Mouse (Mus musculus): ENCODE measurements around the gene Fmnl2.

DNA sequence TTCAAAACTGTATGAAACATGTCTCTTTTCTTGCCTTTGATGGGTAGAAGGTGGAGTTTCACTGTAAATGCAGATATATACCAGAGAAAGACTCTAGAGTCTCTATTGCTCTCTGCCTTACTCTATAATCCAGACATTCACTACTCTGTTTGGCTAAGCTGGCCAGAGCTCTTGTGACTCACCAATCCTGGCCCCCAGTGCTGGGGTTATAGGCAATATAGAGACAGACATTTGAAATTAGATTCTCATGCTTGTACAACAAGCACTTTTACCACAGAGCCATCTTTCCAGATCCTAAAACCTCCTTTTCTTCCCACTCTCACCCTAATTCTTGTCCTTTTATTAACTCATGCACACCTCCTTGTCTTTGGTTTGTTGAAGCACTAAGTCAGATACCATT lies 316.3 kb downstream of the Fmnl2 start:
- TF ChIP-seq CTCF (IDR thresholded peaks at IDR 0.05; ENCODE audit: insufficient read depth, low read depth, low read length) = no peak
- TF ChIP-seq POLR2A (IDR thresholded peaks at IDR 0.05; ENCODE audit: insufficient read depth, low read depth, low read length) = no peak
